Comparison of ENCODE assay signal across 23 mouse cellular contexts in the genomic region with DNA sequence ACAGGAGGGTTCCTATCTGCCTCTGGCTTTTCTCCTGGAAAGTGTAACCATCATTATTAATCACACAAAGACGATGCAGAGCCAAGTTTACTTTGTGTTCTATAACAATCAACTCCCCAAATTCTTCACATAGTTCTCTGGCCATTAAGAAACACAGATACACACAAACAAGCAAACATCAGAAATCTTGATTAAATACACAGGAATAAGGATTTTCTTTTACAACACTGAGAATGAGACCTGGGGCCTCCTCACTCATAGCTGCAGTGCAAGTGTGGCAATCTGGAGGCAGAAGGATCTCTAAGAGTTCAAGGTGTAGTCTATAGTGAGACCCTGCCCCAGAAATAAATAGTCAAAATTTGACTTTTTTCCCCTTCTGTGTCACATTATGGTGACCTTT. TPM values are rescaled to one million over a fixed set of nuclear protein-coding genes. Genes with fewer than 3 reads are reported as not detected.
DNase-seq lines count a peak whose midpoint lies in the region; ATAC-seq and TF ChIP-seq lines count a peak whose summit lies in the region.
"Had no signal": no experiment of that assay in that cellular context is flagged by ENCODE, and none has a peak within 500 bp of the region (broad histone marks: within the 10 kb centered on the region; RNA-seq: fewer than 3 reads in every experiment).

No protein-coding gene starts in this region.

- H3K4me2 ChIP-seq in hindbrain, embryonic 15.5 days = peak overlapping the region; percentile 90; the same call in 1 of the 2 replicates
- no peak overlapping the region for H3K4me2 ChIP-seq in hindbrain, embryonic 13.5 days
- H3K4me2 ChIP-seq in midbrain, embryonic 14.5 days (ENCODE audit: low read length) = peak overlapping the region; percentile 93; the same call in 1 of the 2 replicates
- H3K4me2 ChIP-seq in midbrain, postnatal 0 days (ENCODE audit: low read depth, low read length, poor library complexity, severe bottlenecking) = no peak overlapping the region
- peak overlapping the region; percentile 30 for H3K4me2 ChIP-seq in myocyte (ENCODE audit: low read depth)

- no peak overlapping the region for H3ac ChIP-seq in myocyte (ENCODE audit: control insufficient read depth, insufficient read length)

- peaks cover 41% of the 10 kb centered on the region for H3K79me2 ChIP-seq in myocyte (ENCODE audit: control insufficient read depth, insufficient read depth)

- H3K36me3 ChIP-seq in hindbrain, embryonic 15.5 days = peaks cover 40% of the 10 kb centered on the region
- H3K36me3 ChIP-seq in hindbrain, embryonic 13.5 days = peaks cover 55% of the 10 kb centered on the region
- H3K36me3 ChIP-seq in midbrain, embryonic 14.5 days (ENCODE audit: control insufficient read depth, insufficient read depth, low read length) = peaks cover 51% of the 10 kb centered on the region
- H3K36me3 ChIP-seq in midbrain, postnatal 0 days (ENCODE audit: insufficient read depth, low read length) = peaks cover 27% of the 10 kb centered on the region; the same call in 1 of the 2 replicates
- H3K36me3 ChIP-seq in ES-E14 (ENCODE audit: control insufficient read depth, insufficient read depth, low read length, poor library complexity, severe bottlenecking) = peaks cover 30% of the 10 kb centered on the region
- H3K36me3 ChIP-seq in myocyte (ENCODE audit: control insufficient read depth, insufficient read depth) = peaks cover 28% of the 10 kb centered on the region

- no peaks in the 10 kb centered on the region for H3K9me3 ChIP-seq in hindbrain, embryonic 15.5 days
- no peaks in the 10 kb centered on the region for H3K9me3 ChIP-seq in hindbrain, embryonic 13.5 days
- no peaks in the 10 kb centered on the region for H3K9me3 ChIP-seq in midbrain, embryonic 14.5 days (ENCODE audit: control insufficient read depth, low read length)
- H3K9me3 ChIP-seq in midbrain, postnatal 0 days (ENCODE audit: low read length) = no peaks in the 10 kb centered on the region
- no peaks in the 10 kb centered on the region for H3K9me3 ChIP-seq in ES-E14 (ENCODE audit: control insufficient read depth, insufficient read depth, low read depth, low read length)
- H3K9me3 ChIP-seq: embryonic facial prominence, embryonic 13.5 days; forebrain, embryonic 12.5 days; heart, embryonic 12.5 days; hindbrain, embryonic 10.5 days had no signal

- DNase-seq in midbrain, embryonic 14.5 days = no peak
- no peak for DNase-seq in midbrain, postnatal 0 days (ENCODE audit: low spot score)
- DNase-seq in ES-E14 (ENCODE audit: low read depth, low spot score) = no peak
- no peak for DNase-seq in heart, adult 9 months (ENCODE audit: low spot score in 2 of 2)
- DNase-seq in Muller cell, postnatal 12 days (ENCODE audit: inconsistent ontology term) = no peak
- DNase-seq: adrenal gland, postnatal 25 days; B cell, adult 2 months; cerebellum, adult 18-20 months; cerebellum, adult 9-11 months; cerebellum, postnatal 36 days; gastrocnemius, postnatal 10 days; heart, adult 18-20 months had no signal

- no peak for TF ChIP-seq CTCF in midbrain, postnatal 0 days (IDR thresholded peaks at IDR 0.05)

- H3K4me3 ChIP-seq in hindbrain, embryonic 15.5 days = no peak overlapping the region
- no peak overlapping the region for H3K4me3 ChIP-seq in hindbrain, embryonic 13.5 days
- no peak overlapping the region for H3K4me3 ChIP-seq in midbrain, embryonic 14.5 days (replicated peaks; ENCODE audit: low read depth, low read length)
- H3K4me3 ChIP-seq in midbrain, postnatal 0 days (ENCODE audit: low read depth, low read length) = no peak overlapping the region
- H3K4me3 ChIP-seq in ES-E14 (ENCODE audit: insufficient read depth in 1 of 2, low read depth in 1 of 2, low read length in 2 of 2, poor library complexity in 1 of 2, severe bottlenecking in 1 of 2) (no peak overlapping the region), myocyte (no peak overlapping the region)
- H3K4me3 ChIP-seq: forebrain, embryonic 12.5 days; heart, embryonic 12.5 days had no signal

- TF ChIP-seq POLR2A in myocyte (IDR thresholded peaks at IDR 0.05; ENCODE audit: insufficient read length, low read depth) = no peak

- ATAC-seq in hindbrain, embryonic 15.5 days (ENCODE audit: low FRiP score, low read depth) = no peak
- no peak for ATAC-seq in hindbrain, embryonic 13.5 days (ENCODE audit: low FRiP score)
- ATAC-seq in midbrain, embryonic 14.5 days (ENCODE audit: low FRiP score, low TSS enrichment) = no peak
- ATAC-seq in midbrain, postnatal 0 days (ENCODE audit: low FRiP score) = no peak
- ATAC-seq: activated CD4-positive, CD25-positive, alpha-beta regulatory T cell, adult 4 months; CD4-positive, CD25-positive, alpha-beta regulatory T cell, adult 4 months; forebrain, embryonic 16.5 days; hindbrain, embryonic 16.5 days had no signal

- in situ Hi-C loops in ES-E14 (cut with MboI; ENCODE audit: low sequenced_read_pairs in 2 of 2, unreplicated experiment in 2 of 2) = no loop called here

- H3K4me1 ChIP-seq in hindbrain, embryonic 15.5 days (replicated peaks) = peaks cover 39% of the 10 kb centered on the region
- H3K4me1 ChIP-seq in hindbrain, embryonic 13.5 days (replicated peaks) = peaks cover 44% of the 10 kb centered on the region
- peaks cover 24% of the 10 kb centered on the region for H3K4me1 ChIP-seq in midbrain, embryonic 14.5 days (ENCODE audit: control insufficient read depth, insufficient read depth, low read length)
- H3K4me1 ChIP-seq in midbrain, postnatal 0 days (ENCODE audit: insufficient read depth, low read length) = peaks cover 15% of the 10 kb centered on the region
- peaks cover 3 to 4% of the 10 kb centered on the region in 2 experiments; a peak in 1 of 4 replicates for H3K4me1 ChIP-seq in ES-E14 (ENCODE audit: control insufficient read depth in 2 of 2, insufficient read depth in 2 of 2, low read length in 2 of 2, poor library complexity in 1 of 2)

- WGBS in hindbrain, embryonic 15.5 days = 74% methylated on average over 1 of the region's 1 CpGs
- 78% methylated on average over 1 of the region's 1 CpGs for WGBS in hindbrain, embryonic 13.5 days
- 93% methylated on average over 1 of the region's 1 CpGs for WGBS in midbrain, embryonic 14.5 days
- WGBS in midbrain, postnatal 0 days = 89% methylated on average over 1 of the region's 1 CpGs

- no peak overlapping the region for H3K9ac ChIP-seq in hindbrain, embryonic 15.5 days
- no peak overlapping the region for H3K9ac ChIP-seq in hindbrain, embryonic 13.5 days
- no peak overlapping the region for H3K9ac ChIP-seq in midbrain, embryonic 14.5 days (replicated peaks; ENCODE audit: low read length)
- H3K9ac ChIP-seq in midbrain, postnatal 0 days (replicated peaks; ENCODE audit: low read length, poor library complexity, severe bottlenecking) = no peak overlapping the region
- H3K9ac ChIP-seq in ES-E14 (ENCODE audit: insufficient read depth, low read depth, low read length, poor library complexity, severe bottlenecking) = no peak overlapping the region
- H3K9ac ChIP-seq: forebrain, embryonic 12.5 days; heart, embryonic 12.5 days had no signal

- no peak overlapping the region for H3K27ac ChIP-seq in hindbrain, embryonic 15.5 days (replicated peaks)
- H3K27ac ChIP-seq in hindbrain, embryonic 13.5 days = no peak overlapping the region
- H3K27ac ChIP-seq in midbrain, embryonic 14.5 days (replicated peaks; ENCODE audit: low read depth, low read length) = no peak overlapping the region
- H3K27ac ChIP-seq in midbrain, postnatal 0 days (ENCODE audit: low read depth, low read length) = no peak overlapping the region
- H3K27ac ChIP-seq in ES-E14 (ENCODE audit: insufficient read depth, low read depth, low read length, poor library complexity, severe bottlenecking) = no peak overlapping the region
- H3K27ac ChIP-seq: embryonic facial prominence, embryonic 13.5 days; forebrain, embryonic 12.5 days; hindbrain, embryonic 10.5 days had no signal

- no peaks in the 10 kb centered on the region for H3K27me3 ChIP-seq in hindbrain, embryonic 15.5 days
- no peaks in the 10 kb centered on the region for H3K27me3 ChIP-seq in hindbrain, embryonic 13.5 days
- H3K27me3 ChIP-seq in midbrain, embryonic 14.5 days (ENCODE audit: control insufficient read depth, insufficient read depth, low read length) = no peaks in the 10 kb centered on the region
- H3K27me3 ChIP-seq in midbrain, postnatal 0 days (ENCODE audit: insufficient read depth, low read length) = no peaks in the 10 kb centered on the region
- no peaks in the 10 kb centered on the region for H3K27me3 ChIP-seq in myocyte (ENCODE audit: control insufficient read depth, insufficient read depth, insufficient read length)
- H3K27me3 ChIP-seq: embryonic facial prominence, embryonic 13.5 days; forebrain, embryonic 12.5 days; heart, embryonic 12.5 days had no signal

RNA-seq across cellular contexts. Expression of a gene that starts 2.9 kb away (rescaled TPM):
- 20.1 and 22.1 TPM in 2 replicates for polyA plus RNA-seq in hindbrain, embryonic 15.5 days (2015; fragmentation: Nextera tagmentation; extraction: Ambion mirVana)
- 21.3 and 22.4 TPM in 2 replicates for polyA plus RNA-seq in hindbrain, embryonic 13.5 days (2015; fragmentation: Nextera tagmentation; extraction: Ambion mirVana)
- 19.2 and 24.2 TPM in 2 replicates for polyA plus RNA-seq in midbrain, embryonic 14.5 days (2014; fragmentation: Nextera tagmentation; extraction: Ambion mirVana)
- total RNA-seq in midbrain, postnatal 0 days (2014; rRNA removed) = 24.2 and 26.2 TPM in 2 replicates
- polyA plus RNA-seq in midbrain, postnatal 0 days (2015; fragmentation: Nextera tagmentation; extraction: Ambion mirVana) = 17.7 and 19.2 TPM in 2 replicates
- total RNA-seq in ES-E14 (2012; rRNA removed) = 30.9 and 33.5 TPM in 2 replicates
- polyA plus RNA-seq in myocyte (2012; fragmentation: generic; extraction: Trizol) = 13.1 TPM

RNA-seq across cellular contexts. Expression of a gene that starts 9.8 kb away (rescaled TPM):
- polyA plus RNA-seq in hindbrain, embryonic 15.5 days (2015; fragmentation: Nextera tagmentation; extraction: Ambion mirVana) = 156 and 163 TPM in 2 replicates
- polyA plus RNA-seq in hindbrain, embryonic 13.5 days (2015; fragmentation: Nextera tagmentation; extraction: Ambion mirVana) = 190 and 193 TPM in 2 replicates
- 173 and 180 TPM in 2 replicates for polyA plus RNA-seq in midbrain, embryonic 14.5 days (2014; fragmentation: Nextera tagmentation; extraction: Ambion mirVana)
- total RNA-seq in midbrain, postnatal 0 days (2014; rRNA removed) = 66.6 and 67.1 TPM in 2 replicates
- polyA plus RNA-seq in midbrain, postnatal 0 days (2015; fragmentation: Nextera tagmentation; extraction: Ambion mirVana) = 167 TPM in 2 replicates
- 2.6 and 5.0 TPM in 2 replicates for total RNA-seq in ES-E14 (2012; rRNA removed)
- polyA plus RNA-seq in myocyte (2012; fragmentation: generic; extraction: Trizol) = 9.9 TPM

RNA-seq across cellular contexts. Expression of a gene that starts 24.8 kb away (rescaled TPM):
- 2.4 and 3.0 TPM in 2 replicates for polyA plus RNA-seq in hindbrain, embryonic 15.5 days (2015; fragmentation: Nextera tagmentation; extraction: Ambion mirVana)
- polyA plus RNA-seq in hindbrain, embryonic 13.5 days (2015; fragmentation: Nextera tagmentation; extraction: Ambion mirVana) = 3.0 and 3.5 TPM in 2 replicates
- polyA plus RNA-seq in midbrain, embryonic 14.5 days (2014; fragmentation: Nextera tagmentation; extraction: Ambion mirVana) = 2.2 and 3.9 TPM in 2 replicates
- total RNA-seq in midbrain, postnatal 0 days (2014; rRNA removed) = 1.2 and 1.5 TPM in 2 replicates
- 0.88 and 1.1 TPM in 2 replicates for polyA plus RNA-seq in midbrain, postnatal 0 days (2015; fragmentation: Nextera tagmentation; extraction: Ambion mirVana)
- 7.3 and 9.6 TPM in 2 replicates for total RNA-seq in ES-E14 (2012; rRNA removed)
- polyA plus RNA-seq in myocyte (2012; fragmentation: generic; extraction: Trizol) = 9.3 TPM

RNA-seq across cellular contexts. Expression of a gene that starts 25.3 kb away (rescaled TPM):
- polyA plus RNA-seq in hindbrain, embryonic 15.5 days (2015; fragmentation: Nextera tagmentation; extraction: Ambion mirVana) = 40.8 and 41.2 TPM in 2 replicates
- polyA plus RNA-seq in hindbrain, embryonic 13.5 days (2015; fragmentation: Nextera tagmentation; extraction: Ambion mirVana) = 56.8 and 57.6 TPM in 2 replicates
- 45.5 and 56.1 TPM in 2 replicates for polyA plus RNA-seq in midbrain, embryonic 14.5 days (2014; fragmentation: Nextera tagmentation; extraction: Ambion mirVana)
- total RNA-seq in midbrain, postnatal 0 days (2014; rRNA removed) = 29.2 TPM in 2 replicates
- polyA plus RNA-seq in midbrain, postnatal 0 days (2015; fragmentation: Nextera tagmentation; extraction: Ambion mirVana) = 23.8 and 25.7 TPM in 2 replicates
- total RNA-seq in ES-E14 (2012; rRNA removed) = 9.2 and 17.2 TPM in 2 replicates
- polyA plus RNA-seq in myocyte (2012; fragmentation: generic; extraction: Trizol) = 5.6 TPM

RNA-seq across cellular contexts. Expression of a gene that starts 43.2 kb away (rescaled TPM):
- polyA plus RNA-seq in hindbrain, embryonic 15.5 days (2015; fragmentation: Nextera tagmentation; extraction: Ambion mirVana) = 84.7 and 88.2 TPM in 2 replicates
- 82.1 and 83.5 TPM in 2 replicates for polyA plus RNA-seq in hindbrain, embryonic 13.5 days (2015; fragmentation: Nextera tagmentation; extraction: Ambion mirVana)
- 85.0 and 108 TPM in 2 replicates for polyA plus RNA-seq in midbrain, embryonic 14.5 days (2014; fragmentation: Nextera tagmentation; extraction: Ambion mirVana)
- total RNA-seq in midbrain, postnatal 0 days (2014; rRNA removed) = 125 and 136 TPM in 2 replicates
- polyA plus RNA-seq in midbrain, postnatal 0 days (2015; fragmentation: Nextera tagmentation; extraction: Ambion mirVana) = 66.8 and 72.6 TPM in 2 replicates
- total RNA-seq in ES-E14 (2012; rRNA removed) = 36.9 and 39.2 TPM in 2 replicates
- polyA plus RNA-seq in myocyte (2012; fragmentation: generic; extraction: Trizol) = 6.7 TPM

Comparison
In these comparisons a context has a peak if more than half of its experiments do, and no peak if none do; other contexts are left out.
1. H3K4me2 ChIP-seq: peak in hindbrain, embryonic 15.5 days (single experiment), midbrain, embryonic 14.5 days (single experiment) and myocyte (single experiment); none in hindbrain, embryonic 13.5 days (single experiment) and midbrain, postnatal 0 days (single experiment).
2. RNA of a gene that starts 9.8 kb away (polyA plus RNA-seq): 190 to 193 TPM in hindbrain, embryonic 13.5 days, 173 to 180 TPM in midbrain, embryonic 14.5 days, 167 TPM in midbrain, postnatal 0 days and 156 to 163 TPM in hindbrain, embryonic 15.5 days; 9.9 TPM in myocyte (single experiment); every median in the first group is over 10 times any median in the second.